Mouse (Mus musculus): Measurements from ENCODE around the gene Tmem19.

The Tmem19 gene

DNA sequence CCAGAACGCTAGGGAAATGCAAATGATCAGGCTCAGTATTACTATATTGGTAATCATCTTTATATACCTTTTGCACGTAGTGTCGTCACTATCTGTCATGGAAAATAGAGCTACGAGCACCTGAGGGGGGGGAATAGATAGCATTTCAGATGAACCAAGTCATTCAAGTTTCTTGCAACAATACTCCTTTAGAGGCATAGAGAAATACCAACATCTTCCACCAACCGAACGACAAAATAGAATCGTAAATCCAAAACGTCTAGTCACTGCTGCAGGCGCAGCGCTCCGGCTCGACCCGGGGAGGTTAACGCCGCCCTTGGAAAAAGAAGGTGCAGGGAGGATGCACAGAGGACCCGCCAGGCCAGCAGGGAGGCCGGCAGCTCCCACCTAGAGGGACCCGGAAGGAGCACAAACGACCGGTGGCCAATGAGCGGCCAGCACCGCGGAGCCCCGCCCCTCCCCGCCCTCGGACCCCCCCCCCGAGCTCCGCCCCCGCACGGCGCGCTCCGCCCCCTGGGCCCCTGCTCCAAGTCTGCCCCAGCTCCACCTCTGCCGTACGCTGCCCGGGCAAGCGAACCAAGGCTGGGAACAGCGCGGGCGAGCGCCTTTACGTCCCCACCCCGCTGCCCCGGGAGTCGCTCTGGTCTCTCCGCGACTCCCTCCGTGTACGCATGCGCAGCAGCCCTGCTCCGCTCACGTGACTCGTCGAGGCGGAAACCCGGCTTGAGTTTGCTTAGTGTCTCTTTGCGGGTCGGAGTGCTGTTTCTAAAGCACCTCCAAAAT, at the start of gene Tmem19:
Gene Tmem19 (minus strand): TSS at position 662 of the 783 bp plus-strand sequence.
- peak; percentile 90 for ATAC-seq (ENCODE audit: low TSS enrichment)

DNA sequence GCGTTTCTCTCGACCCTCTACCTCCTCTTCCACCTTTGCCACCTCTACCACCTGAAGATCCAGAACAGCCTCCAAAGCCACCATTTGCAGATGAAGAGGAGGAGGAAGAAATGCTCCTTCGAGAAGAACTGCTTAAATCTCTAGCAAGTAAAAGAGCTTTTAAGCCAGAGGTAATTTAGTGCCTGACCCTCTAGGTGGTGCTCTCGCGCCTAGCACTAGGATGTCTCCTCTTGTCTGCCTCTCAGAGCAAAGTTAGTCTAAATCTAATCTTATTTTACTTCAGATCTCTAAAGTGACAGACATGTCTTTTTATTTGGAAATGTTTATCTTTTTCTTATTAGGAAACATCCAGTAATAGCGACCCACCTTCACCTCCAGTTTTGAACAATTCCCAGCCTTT, 44.1 kb upstream of the Tmem19 start:
- ATAC-seq (ENCODE audit: low TSS enrichment) = peak; percentile 91

DNA sequence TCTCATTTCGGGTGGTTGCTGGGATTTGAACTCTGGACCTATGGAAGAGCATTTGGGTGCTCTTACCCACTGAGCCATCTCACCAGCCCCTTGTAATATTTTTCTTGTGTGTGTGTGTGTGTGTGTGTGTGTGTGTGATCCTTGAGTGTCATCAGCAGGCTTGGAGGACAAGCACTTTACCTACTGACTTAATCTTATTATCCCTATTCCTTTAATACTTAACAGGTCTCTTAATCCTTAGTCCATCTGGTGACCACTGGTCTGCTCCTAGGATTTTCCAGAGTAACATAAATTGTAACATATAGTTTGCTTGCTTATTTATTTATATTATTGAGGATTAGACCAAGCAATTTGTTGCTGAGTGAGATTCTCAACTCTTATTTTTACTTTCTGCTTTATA, 29.6 kb upstream of the Tmem19 start:
- ATAC-seq (ENCODE audit: low TSS enrichment) = no peak

DNA sequence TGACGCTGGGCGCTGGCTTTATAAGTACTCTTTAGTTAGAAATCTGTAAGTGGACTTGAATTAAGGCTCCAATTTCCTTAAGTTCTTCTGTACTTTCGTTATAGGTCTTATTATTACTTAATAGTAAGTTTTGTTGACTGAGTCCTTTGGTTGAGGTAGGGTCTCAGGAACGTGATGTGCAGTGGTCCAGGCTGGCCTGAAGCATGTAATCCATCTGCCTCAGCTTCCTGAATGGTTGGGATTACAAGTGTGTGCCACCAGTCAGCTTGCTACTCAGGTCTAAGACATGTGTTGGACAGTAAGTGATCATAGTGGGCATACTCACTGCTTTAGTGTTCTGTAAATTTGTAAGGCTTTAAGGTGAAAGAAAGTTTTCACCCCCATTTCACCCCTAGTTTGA, 28.8 kb upstream of the Tmem19 start:
- ATAC-seq (ENCODE audit: low TSS enrichment) = no peak

DNA sequence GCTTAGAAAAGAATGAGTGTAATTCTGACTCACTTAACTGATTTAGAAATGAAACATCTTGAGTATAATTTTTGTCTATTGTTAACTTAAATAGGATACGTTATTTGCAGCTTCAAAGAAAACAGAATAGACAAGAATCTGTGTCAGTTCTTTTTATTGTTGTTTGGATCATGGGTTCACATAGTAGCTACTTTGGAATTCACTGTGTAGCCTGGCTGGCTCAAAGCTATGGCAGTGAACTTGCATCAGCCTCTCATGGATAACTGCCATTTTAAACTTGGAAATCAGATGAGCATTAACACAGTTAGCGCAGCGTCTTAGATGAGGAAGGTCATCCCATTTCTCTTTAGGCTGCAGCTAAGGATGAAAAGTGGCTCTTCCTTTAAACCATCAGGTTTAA, 25.6 kb upstream of the Tmem19 start:
- no peak for ATAC-seq (ENCODE audit: low TSS enrichment)

DNA sequence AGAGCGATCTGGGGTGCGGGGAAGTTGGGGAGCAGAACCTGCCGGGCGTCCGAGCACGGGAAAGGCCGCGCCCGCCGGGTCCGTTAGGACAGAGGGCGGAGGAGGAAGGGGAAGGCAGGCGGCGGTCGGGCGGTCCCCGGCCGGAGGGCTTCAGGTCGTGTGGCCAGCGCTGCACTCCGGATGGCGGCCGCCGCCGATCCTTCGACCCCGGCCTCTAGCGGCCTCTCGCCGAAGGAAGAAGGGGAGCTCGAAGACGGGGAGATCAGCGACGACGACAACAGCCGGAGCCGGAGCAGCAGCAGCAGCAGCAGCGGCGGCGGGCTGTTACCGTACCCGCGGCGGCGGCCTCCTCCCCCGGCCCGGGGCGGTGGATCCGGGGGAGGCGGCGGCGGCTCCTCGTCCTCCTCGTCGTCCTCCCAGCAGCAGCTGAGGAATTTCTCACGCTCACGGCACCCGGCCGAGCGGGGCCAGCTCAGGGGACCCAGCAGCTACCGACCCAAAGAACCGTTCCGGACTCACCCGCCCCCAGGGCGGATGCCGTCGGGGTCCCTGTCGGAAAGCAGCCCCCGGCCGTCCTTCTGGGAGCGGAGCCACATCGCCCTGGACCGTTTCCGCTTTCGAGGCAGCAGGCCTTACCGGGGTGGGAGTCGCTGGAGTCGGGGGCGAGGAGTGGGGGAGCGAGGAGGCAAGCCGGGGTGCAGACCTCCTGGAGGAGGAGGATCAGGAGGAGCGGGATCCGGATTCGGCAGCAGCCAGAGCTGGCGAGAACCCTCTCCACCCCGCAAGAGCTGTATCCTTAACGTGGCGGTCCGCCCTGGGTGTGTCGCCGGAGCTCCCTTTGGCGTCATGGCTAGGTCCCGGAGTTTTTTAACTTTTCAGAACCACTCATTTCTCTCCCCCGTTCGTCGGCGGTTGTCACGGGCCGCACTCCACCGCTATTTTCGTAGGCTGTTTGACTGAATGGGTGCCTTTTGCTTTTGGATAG, 23.0 kb upstream of the Tmem19 start:
- peak; percentile 31 for ATAC-seq (ENCODE audit: low TSS enrichment)

DNA sequence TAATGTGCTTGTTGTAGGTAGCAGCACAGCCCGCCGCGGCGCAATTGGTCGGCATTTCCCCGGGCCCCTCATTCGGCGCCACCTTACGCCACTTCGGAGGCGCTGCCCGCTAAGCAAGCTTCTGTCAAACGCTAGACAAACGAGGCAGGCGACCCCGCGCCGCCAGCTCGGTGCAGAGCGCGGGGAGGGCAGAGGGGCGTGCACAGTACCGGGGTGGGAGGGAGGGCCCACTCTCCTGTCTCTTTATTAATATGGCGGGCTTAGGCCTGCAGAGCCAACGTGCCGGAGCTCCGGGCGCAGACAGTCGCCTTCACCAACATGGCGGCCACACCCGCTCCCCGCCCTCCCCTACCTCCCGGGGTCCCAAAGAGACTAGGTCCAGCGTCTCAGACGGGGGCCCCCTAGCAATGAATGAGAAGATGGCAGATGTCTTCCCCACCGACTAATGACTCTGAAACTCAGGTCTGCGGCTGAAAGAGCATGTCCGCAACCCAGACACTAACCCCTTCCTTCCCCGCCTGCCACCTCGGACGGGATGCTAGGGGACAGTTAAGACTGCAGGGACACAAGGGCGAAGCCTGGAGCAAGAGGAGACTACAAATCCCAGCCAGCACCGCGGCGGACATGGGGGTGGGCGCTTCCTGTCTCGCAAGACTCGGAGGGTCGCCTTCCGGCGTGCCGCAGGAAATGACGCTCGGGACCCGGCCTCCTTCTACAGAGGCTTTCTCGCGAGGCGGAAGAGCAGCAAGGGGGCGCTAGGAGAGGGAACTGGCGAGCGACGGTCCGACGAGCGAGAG, 22.1 kb upstream of the Tmem19 start, which contains the start of the genes Thap2 and Zfc3h1:
Gene Thap2 (minus strand): TSS at position 223 of the 797 bp plus-strand sequence.
Gene Zfc3h1 (plus strand): TSS at position 739 of the 797 bp plus-strand sequence.
- peak; percentile 93 for ATAC-seq (ENCODE audit: low TSS enrichment)

DNA sequence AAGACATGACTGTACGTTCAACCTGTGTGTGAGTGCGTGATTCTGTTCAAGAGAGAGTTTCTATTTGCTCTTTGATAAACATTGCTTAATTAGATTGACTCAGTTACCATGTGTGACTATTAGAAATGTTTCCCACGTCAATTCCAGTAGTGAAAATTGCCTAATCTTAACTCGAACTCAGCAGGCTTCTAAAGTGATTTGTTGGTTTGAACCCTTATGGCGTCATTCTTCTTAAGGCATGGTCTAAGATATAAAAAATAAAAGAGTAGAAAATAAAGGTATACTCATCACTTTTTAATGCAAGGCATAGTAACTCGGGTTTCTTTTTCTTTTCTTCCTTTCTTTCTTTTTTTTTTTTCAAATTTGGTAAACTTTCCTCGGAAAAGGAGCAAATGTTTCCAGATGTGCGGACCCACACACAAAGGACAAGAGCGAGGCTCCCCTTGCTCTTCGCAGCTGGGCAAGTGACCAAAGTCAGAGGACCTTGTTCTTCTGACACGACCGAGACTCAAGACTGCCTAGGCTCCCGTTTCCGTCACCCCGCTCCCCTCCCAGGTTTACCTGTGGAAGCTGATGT, 21.4 kb upstream of the Tmem19 start:
- 0 out of 2 replicates have a peak, but pooled peaks have one; percentile 2 for ATAC-seq (ENCODE audit: low TSS enrichment)

DNA sequence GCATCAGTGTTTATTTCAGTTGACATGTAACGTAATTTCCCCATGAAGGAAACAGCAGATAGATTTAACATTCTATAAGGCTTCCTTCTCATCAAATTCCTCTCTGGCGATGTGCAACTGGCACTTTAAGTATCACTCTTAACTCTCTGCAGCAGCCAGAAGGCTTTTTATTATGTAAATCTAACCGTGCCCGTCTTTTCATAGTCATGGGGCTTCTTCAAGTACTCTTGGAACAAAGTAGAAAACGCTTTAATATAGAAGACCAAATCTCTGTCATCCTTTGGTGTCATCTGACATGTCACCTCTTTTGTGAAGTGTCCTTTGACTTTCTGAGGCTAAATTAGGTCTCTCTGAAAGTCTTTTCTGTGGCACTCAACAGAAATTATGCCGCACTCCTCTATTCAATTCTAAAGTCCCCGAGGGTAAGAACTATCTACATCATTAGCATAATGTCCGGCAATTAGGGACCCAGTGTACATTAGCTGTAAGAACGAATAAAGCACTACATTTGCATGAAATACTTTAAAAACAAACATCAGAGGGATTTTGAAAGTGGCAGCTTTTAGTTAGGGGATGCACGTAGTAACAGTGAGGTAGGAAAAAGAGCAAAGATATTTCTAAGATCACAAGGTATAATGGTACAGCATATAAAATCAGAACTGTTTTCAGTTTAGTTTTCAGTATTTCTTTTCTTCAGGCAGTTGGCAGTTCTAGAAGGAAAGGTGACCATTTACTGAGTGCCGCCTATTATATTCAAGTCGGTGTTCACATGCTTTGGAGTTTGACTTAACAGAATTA, 20.7 kb upstream of the Tmem19 start:
- no peak for ATAC-seq (ENCODE audit: low TSS enrichment)

DNA sequence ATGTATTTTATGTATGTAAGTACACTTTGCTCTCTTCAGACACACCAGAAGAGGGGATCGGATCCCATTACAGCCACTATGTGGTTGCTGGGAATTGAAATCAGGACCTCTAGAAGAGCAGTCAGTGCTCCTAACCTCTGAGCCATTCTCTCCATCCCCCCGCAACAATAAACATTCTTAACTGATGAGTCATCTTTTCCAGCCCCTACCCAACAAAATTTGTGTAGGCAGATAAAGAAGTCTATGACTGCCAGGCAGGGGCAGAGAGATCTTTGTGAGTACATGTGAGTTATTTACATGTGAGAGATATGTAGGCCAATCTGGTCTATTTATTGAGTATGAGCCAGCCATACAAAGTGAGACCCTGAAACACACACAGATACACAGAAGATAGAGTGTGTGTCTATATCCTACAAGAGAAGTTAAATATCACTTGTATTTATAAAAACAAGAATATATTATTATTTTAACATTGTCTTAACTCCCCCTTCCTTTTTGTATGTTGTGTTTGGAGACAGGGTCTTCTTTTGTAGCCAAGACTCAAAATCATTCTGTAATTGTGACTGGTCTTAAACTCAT, 19.3 kb upstream of the Tmem19 start:
- ATAC-seq (ENCODE audit: low TSS enrichment) = no peak

DNA sequence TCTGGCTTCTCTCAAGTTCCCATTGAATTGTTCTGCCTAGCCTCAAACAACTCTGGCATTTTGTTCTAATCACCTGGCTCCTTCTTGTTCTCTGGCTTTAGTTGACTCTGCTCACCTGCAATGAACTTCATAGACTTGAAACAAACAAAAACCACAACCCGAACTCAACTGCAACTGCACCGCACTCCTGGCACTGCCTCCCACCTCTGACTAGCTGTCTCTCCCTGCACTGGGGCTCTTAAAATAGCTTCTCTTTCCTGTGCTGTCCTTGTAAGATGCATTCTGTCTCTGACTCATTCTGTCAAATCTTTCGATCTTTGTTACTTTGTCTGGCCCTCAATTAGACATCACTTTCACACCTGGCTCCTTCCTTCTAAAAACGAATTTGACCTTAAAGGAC, 850 bp upstream of the Tmem19 start:
- 0 out of 2 replicates have a peak, but pooled peaks have one; percentile 16 for ATAC-seq (ENCODE audit: low TSS enrichment)

DNA sequence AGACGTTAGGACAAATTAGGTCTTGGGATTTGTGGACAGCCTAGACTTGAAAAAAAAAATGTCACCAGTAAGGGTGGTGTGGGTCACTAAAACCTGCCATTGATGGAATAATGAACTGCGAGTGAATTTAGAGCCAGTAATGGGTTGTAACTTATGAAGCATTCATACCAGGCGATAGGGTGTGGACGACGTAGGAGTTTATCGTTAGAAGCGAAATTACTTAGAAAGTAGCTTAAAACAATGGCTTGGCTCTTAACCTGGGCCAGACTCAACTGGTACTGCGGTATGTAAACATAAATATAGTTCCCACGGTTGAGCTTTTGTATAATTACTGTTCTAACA, 293 bp upstream of the Tmem19 start:
- peak; percentile 38 for ATAC-seq (ENCODE audit: low TSS enrichment)

DNA sequence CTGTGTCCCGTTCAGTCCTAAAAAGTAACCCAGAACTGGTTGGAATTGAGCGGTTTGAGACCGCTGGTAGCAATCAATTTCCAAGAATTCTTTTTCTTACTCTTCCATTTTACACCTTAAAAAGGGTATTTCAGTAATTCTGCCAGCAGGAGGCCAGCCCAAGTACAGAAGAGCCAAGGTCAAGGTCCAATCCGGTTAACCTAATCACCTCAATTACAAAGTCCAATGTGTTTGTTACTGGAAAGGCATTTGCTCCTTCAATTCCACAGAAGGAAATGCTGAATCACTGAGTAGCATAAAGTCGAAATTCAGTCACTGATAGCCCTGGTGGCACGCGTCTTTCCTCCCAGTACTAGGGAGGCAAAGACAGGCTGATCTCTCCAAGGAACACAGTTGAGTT, 3.2 kb downstream of the Tmem19 start:
- ATAC-seq (ENCODE audit: low TSS enrichment) = no peak

DNA sequence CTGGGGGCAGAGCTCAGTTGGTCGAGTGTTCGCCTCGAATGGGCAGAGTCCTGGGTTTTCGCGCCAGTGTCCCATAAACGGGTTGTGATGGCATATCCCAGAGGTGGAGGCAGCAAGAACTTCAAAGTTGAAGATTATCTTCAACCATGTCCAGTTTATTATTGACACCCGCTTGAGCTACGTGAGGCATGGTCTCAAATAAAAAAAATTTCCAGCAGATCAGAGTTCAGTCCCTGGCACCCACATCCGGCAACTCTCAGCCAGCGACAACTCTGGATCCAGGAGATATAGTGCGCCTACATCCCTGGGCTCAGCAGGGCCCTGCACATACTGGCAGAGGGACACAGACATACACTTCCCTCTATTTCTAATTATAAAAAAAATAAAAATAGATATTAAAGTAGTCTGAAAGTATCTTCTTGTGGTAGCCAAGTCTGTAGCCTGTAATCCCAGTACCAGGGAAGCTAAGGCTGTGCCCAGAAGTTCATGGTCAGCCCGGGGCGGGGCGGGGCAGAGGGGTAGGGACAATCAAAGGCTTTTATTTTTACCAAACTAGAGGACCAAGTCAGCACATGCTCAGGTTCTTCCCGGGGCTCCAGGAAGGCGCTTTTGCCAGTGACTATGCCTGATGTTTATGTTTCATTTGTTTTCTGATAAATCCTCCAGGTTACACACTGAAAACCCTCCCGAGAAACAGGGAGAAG, 3.9 kb downstream of the Tmem19 start:
- no peak for ATAC-seq (ENCODE audit: low TSS enrichment)

DNA sequence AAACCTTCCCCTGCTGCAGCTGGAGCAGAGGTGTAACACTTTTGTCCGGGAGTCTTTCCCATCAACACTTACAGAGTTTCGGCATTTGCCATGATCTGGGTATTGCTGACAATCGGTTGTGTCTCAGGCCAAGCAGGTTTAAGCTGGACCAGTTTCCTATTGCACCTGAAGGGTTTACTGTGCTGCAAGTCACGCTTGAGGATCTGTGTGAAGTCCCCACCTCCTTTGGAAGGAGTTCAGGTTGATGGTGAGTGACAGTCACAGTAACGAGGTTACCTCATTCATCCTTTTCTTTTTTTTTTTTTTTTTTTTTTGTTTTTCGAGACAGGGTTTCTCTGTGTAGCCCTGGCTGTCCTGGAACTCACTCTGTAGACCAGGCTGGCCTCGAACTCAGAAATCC, 6.2 kb downstream of the Tmem19 start:
- no peak for ATAC-seq (ENCODE audit: low TSS enrichment)

DNA sequence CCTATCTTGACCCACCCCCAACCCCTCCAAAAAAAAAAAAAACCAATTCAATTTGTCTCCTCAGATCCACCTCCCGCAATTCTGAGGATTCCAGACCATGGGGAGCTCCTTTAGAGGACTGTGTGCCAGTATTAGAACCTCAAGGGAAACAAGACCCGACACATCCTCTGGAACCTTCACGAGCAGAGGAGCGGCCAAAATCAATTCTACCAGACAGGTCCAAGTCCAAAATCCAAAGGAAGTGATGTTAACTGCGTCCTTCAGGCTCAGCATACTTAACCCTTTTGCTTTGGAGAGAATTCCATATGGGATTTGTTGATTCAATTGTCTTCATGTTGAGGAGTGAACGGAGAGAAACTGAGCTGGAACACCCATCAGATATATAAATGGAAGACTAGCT, 7.3 kb downstream of the Tmem19 start:
- no peak for ATAC-seq (ENCODE audit: low TSS enrichment)

DNA sequence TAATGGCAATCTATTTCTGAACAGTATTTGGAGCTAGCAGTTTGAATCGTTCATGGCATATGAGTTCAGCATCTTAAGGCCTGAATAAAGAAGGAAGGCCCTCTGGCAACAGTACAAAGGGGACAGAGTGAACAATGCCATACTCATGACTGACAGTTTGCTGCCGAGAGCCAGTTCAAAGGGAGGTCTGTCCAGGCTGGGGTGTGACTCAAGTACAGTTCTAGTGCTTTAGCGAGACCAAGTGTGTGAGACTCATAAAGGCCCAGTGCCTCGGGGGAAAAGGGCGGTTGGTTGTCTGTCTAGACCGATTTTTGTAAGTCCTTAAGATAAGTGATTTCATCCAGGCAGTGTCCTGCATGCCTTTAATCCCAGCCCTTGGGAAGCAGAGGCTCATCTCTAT, 7.7 kb downstream of the Tmem19 start:
- ATAC-seq (ENCODE audit: low TSS enrichment) = no peak

DNA sequence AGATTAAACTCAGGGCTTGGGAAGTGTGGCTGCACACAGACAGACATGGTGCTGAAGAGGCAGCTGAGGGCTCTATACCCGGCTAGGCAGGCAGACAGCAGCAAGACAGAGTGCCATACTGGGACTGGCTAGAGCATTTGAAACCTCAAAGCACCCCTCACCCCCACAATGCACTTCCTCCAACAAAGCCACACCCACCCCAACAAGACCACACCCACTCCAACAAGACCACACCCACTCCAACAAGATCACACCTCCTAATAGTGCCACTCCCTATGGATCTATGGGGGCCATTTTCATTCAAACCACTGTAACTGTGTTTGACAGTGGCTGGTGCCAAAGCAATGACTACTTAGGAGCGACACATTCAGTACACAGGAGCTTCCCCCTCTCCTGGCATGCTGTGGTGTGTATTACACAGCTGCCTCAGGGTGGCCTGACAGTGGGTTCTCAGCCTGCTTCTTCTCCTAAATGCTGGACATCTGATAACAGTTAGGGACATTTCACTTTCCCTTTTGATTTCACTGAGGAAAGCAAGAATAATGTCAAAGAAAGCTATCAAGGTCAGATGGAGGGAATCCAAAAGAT, 11.4 kb downstream of the Tmem19 start:
- ATAC-seq (ENCODE audit: low TSS enrichment) = no peak

DNA sequence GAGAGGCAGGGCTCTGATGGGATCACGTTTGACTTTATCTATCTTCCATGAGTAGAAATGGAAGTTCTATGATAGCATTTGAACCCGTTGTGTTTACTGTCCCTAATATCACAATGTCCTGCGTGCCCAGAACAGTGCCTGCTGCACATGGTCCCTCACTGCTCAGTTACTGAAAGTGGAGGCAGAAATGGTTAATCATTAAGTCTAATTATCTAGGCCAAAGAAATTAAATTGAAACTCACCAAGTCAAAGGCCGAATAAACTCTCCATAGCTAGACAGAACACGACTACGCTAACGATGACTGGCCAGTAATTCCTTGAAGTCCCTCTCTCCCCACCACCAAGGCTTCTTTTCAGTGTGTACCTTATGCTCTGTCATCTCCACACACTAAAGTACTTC, 12.8 kb downstream of the Tmem19 start:
- no peak for ATAC-seq (ENCODE audit: low TSS enrichment)

Data from frontal cortex, adult (tissue).